Mouse (Mus musculus): ENCODE measurements around the gene Nfx1. TPM values are rescaled to one million over a fixed set of nuclear protein-coding genes. Genes with fewer than 3 reads are reported as not detected.

The Nfx1 gene
- total and polyA plus RNA-seq, 2 experiments from 2014 or later, result 27.2 to 32.5 TPM

- Histone ChIP-seq H3K9me3 (replicated peaks; ENCODE audit: control insufficient read depth, low read length) (no peaks in the 10 kb centered on the region), H3K9ac (replicated peaks; ENCODE audit: low read depth, low read length) (no peak overlapping the region), H3K4me1 (ENCODE audit: control insufficient read depth, insufficient read depth) (no peaks in the 10 kb centered on the region), H3K4me3 (ENCODE audit: low read depth, low read length) (no peak overlapping the region), H3K27me3 (ENCODE audit: control insufficient read depth, insufficient read depth, low read length) (no peaks in the 10 kb centered on the region), H3K36me3 (replicated peaks; ENCODE audit: control insufficient read depth, insufficient read depth, low read length) (peaks cover 97% of the 10 kb centered on the region), H3K4me2 (ENCODE audit: low read depth, low read length) (no peak overlapping the region), H3K27ac (ENCODE audit: low read depth) (no peak overlapping the region)
- no peak for ATAC-seq (ENCODE audit: insufficient read depth, low read depth)
- 96% methylated on average over 6 of the region's 6 CpGs for WGBS
- DNase-seq (ENCODE audit: low spot score), result no peak
- no peak for TF ChIP-seq CTCF (IDR thresholded peaks at IDR 0.05; ENCODE audit: low read depth)
- no peak for TF ChIP-seq EP300 (IDR thresholded peaks at IDR 0.05; ENCODE audit: low read depth)
Measured at GRCm38 (mm10) chr4:40996302-40996701, 25.6 kb downstream of the Nfx1 start.

DNA sequence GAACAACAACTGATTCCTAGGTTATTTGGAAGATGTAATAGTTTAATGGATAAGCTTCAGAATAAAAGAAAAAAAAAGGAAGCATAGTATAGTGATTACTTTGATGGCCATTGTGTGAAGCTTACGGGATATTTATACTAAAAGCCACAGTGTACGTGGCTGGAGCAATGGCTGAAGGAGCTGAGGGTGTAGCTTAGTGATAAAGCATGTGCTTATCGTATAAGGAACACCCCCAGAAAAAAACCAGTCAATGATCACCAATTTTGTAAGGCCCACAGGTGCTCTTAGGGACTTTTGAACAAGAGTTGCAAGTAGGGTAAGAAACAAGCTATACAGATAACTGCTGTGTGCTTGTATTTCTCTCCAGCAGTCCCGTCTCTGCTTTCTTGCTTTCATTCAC is 27.2 kb downstream of the Nfx1 start:
- H3K27me3 ChIP-seq (ENCODE audit: control insufficient read depth, insufficient read depth, low read length), result no peaks in the 10 kb centered on the region
- ATAC-seq (ENCODE audit: insufficient read depth, low read depth), result no peak
- peaks cover 96% of the 10 kb centered on the region for H3K36me3 ChIP-seq (replicated peaks; ENCODE audit: control insufficient read depth, insufficient read depth, low read length)
- no peaks in the 10 kb centered on the region for H3K9me3 ChIP-seq (replicated peaks; ENCODE audit: control insufficient read depth, low read length)
- WGBS, result 87% methylated on average over 4 of the region's 4 CpGs
- no peak overlapping the region for H3K4me2 ChIP-seq (ENCODE audit: low read depth, low read length)
- H3K4me1 ChIP-seq (ENCODE audit: control insufficient read depth, insufficient read depth), result no peaks in the 10 kb centered on the region
- no peak overlapping the region for H3K9ac ChIP-seq (replicated peaks; ENCODE audit: low read depth, low read length)
- no peak overlapping the region for H3K4me3 ChIP-seq (ENCODE audit: low read depth, low read length)
- no peak for DNase-seq (ENCODE audit: low spot score)
- TF ChIP-seq CTCF (IDR thresholded peaks at IDR 0.05; ENCODE audit: low read depth), result no peak
- no peak for TF ChIP-seq EP300 (IDR thresholded peaks at IDR 0.05; ENCODE audit: low read depth)
- H3K27ac ChIP-seq (ENCODE audit: low read depth), result no peak overlapping the region

DNA sequence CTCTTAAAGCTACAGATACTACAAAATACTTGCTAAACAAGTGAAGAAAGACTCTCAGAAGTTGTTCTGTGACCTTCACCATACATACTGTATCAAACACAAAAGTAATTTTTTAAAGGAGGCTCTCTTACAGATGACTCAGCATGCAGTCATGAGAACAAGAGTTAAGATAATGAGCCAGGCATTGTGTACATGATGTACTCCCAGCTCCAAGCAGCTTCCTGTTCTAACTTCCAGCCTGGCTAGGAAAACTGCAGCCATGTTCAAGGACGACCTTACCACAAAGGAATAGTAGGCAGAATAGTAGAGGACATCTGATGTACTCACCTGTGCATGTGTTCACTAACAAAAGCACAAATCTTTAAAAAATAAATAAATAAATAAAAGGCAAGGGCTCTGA is 29.6 kb downstream of the Nfx1 start:
- H3K9ac ChIP-seq (replicated peaks; ENCODE audit: low read depth, low read length), result no peak overlapping the region
- H3K36me3 ChIP-seq (replicated peaks; ENCODE audit: control insufficient read depth, insufficient read depth, low read length), result peaks cover 96% of the 10 kb centered on the region
- no peak overlapping the region for H3K4me3 ChIP-seq (ENCODE audit: low read depth, low read length)
- ATAC-seq (ENCODE audit: insufficient read depth, low read depth), result no peak
- no peak overlapping the region for H3K4me2 ChIP-seq (ENCODE audit: low read depth, low read length)
- H3K4me1 ChIP-seq (ENCODE audit: control insufficient read depth, insufficient read depth), result no peaks in the 10 kb centered on the region
- TF ChIP-seq EP300 (IDR thresholded peaks at IDR 0.05; ENCODE audit: low read depth), result no peak
- H3K27ac ChIP-seq (ENCODE audit: low read depth), result no peak overlapping the region
- no peaks in the 10 kb centered on the region for H3K27me3 ChIP-seq (ENCODE audit: control insufficient read depth, insufficient read depth, low read length)
- DNase-seq (ENCODE audit: low spot score), result no peak
- H3K9me3 ChIP-seq (replicated peaks; ENCODE audit: control insufficient read depth, low read length), result no peaks in the 10 kb centered on the region
- 59% methylated on average over 1 of the region's 1 CpGs for WGBS

GRCm38 (mm10) chr4:41000842-41001639 is 30.3 kb downstream of the Nfx1 start:
- Histone ChIP-seq H3K27ac (ENCODE audit: low read depth) (no peak overlapping the region), H3K4me1 (ENCODE audit: control insufficient read depth, insufficient read depth) (no peaks in the 10 kb centered on the region), H3K4me3 (ENCODE audit: low read depth, low read length) (no peak overlapping the region), H3K36me3 (replicated peaks; ENCODE audit: control insufficient read depth, insufficient read depth, low read length) (peaks cover 92% of the 10 kb centered on the region), H3K9me3 (replicated peaks; ENCODE audit: control insufficient read depth, low read length) (no peaks in the 10 kb centered on the region), H3K9ac (replicated peaks; ENCODE audit: low read depth, low read length) (no peak overlapping the region), H3K4me2 (ENCODE audit: low read depth, low read length) (no peak overlapping the region), H3K27me3 (ENCODE audit: control insufficient read depth, insufficient read depth, low read length) (no peaks in the 10 kb centered on the region)
- ATAC-seq (ENCODE audit: insufficient read depth, low read depth) (no peak), DNase-seq (ENCODE audit: low spot score) (no peak)
- WGBS, result 89% methylated on average over 9 of the region's 9 CpGs
- TF ChIP-seq CTCF (IDR thresholded peaks at IDR 0.05; ENCODE audit: low read depth), result no peak
- no peak for TF ChIP-seq EP300 (IDR thresholded peaks at IDR 0.05; ENCODE audit: low read depth)

- ATAC-seq (ENCODE audit: insufficient read depth, low read depth) (no peak), DNase-seq (ENCODE audit: low spot score) (no peak)
- H3K4me3 ChIP-seq (ENCODE audit: low read depth, low read length), result no peak overlapping the region
- H3K27me3 ChIP-seq (ENCODE audit: control insufficient read depth, insufficient read depth, low read length), result no peaks in the 10 kb centered on the region
- H3K9ac ChIP-seq (replicated peaks; ENCODE audit: low read depth, low read length), result no peak overlapping the region
- no peaks in the 10 kb centered on the region for H3K9me3 ChIP-seq (replicated peaks; ENCODE audit: control insufficient read depth, low read length)
- H3K4me2 ChIP-seq (ENCODE audit: low read depth, low read length), result no peak overlapping the region
- TF ChIP-seq EP300 (IDR thresholded peaks at IDR 0.05; ENCODE audit: low read depth) (no peak), CTCF (IDR thresholded peaks at IDR 0.05; ENCODE audit: low read depth) (no peak)
- 70% methylated on average over 3 of the region's 3 CpGs for WGBS
- H3K36me3 ChIP-seq (replicated peaks; ENCODE audit: control insufficient read depth, insufficient read depth, low read length), result peaks cover 85% of the 10 kb centered on the region
- H3K4me1 ChIP-seq (ENCODE audit: control insufficient read depth, insufficient read depth), result no peaks in the 10 kb centered on the region
- H3K27ac ChIP-seq (ENCODE audit: low read depth), result no peak overlapping the region
Measured at GRCm38 (mm10) chr4:41013351-41013750, 42.6 kb downstream of the Nfx1 start.

DNA sequence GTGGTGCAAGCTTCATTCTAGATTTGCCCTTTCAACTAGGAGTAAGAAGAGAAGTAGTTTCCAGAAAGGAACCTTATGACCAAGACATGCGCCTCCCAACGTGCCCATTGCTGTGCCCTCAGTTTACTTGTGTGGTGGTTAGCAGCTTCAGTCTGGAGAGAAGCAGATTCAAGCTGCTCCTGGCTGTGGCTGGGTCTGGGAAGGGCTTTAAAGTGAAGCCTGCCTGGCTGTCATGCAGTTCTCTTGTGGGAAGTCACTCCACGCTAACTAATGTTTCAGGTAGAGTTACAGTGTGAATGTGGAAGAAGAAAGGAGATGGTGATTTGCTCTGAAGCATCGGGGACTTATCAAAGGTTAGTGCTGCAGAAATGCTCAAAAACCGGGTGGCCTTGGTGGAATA is 45.1 kb downstream of the Nfx1 start:
- Histone ChIP-seq H3K36me3 (replicated peaks; ENCODE audit: control insufficient read depth, insufficient read depth, low read length) (peaks cover 83% of the 10 kb centered on the region), H3K27ac (ENCODE audit: low read depth) (no peak overlapping the region), H3K27me3 (ENCODE audit: control insufficient read depth, insufficient read depth, low read length) (no peaks in the 10 kb centered on the region), H3K4me3 (ENCODE audit: low read depth, low read length) (no peak overlapping the region), H3K4me1 (ENCODE audit: control insufficient read depth, insufficient read depth) (no peaks in the 10 kb centered on the region), H3K9ac (replicated peaks; ENCODE audit: low read depth, low read length) (no peak overlapping the region), H3K9me3 (replicated peaks; ENCODE audit: control insufficient read depth, low read length) (no peaks in the 10 kb centered on the region), H3K4me2 (ENCODE audit: low read depth, low read length) (no peak overlapping the region)
- ATAC-seq (ENCODE audit: insufficient read depth, low read depth) (no peak), DNase-seq (ENCODE audit: low spot score) (no peak)
- WGBS, result 95% methylated on average over 5 of the region's 5 CpGs
- TF ChIP-seq CTCF (IDR thresholded peaks at IDR 0.05; ENCODE audit: low read depth) (no peak), EP300 (IDR thresholded peaks at IDR 0.05; ENCODE audit: low read depth) (no peak)
